Mouse (Mus musculus): ENCODE results near the gene Fam114a1. TPM values are rescaled to one million over a fixed set of nuclear protein-coding genes. Genes with fewer than 3 reads are reported as not detected.
A peak's percentile ranks its signal among the peaks of the same experiment; 100 is the strongest.

Fam114a1 gene
- polyA plus RNA-seq (2015; fragmentation: Nextera tagmentation; extraction: Ambion mirVana), result 30.5 and 31.8 TPM in 2 replicates

DNA sequence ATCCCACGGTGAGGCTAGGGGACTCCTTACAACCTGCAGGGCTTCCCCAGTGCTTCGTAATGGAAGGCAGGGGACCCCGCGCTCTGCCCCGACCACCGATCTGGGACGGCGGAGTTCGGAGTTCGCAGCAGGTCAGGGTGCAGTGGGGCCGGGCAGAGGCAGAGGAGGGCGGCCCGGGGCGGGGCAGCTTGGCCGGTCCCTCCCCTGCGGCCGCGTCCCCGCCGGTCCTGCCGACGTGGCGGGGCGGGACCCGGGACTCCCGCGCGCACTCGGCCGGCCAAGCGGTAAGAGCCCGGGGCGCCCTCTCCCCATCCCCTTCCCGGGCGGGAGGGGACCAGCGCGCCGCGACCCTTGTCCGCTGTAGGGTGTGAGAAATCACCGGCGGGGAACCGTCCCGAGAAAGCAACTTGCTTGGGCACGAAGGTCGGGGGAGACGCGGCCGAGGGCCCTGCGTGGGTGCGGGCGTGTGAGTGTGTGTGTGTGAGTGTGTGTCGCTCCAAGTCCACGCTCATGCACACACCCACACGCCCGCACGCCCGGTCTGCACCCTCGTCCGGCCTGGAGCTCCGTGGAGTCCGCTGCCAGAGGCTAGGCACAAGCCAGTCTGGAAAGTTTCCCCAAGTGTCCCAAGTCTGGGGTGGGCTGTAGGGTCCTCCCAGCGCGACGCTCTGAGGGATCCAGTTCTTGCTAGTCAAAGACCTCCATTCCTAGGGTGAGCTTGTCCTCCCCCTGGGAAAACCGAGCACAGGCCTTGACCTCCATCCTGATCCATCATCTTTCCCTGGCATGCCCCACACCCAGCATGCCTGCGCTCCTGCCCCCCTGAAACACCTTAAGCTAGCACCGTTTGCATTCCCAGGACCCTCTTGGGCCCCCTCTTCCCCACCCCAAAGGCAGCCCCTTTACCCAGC lies at the start of gene Fam114a1:
TSS of gene Fam114a1 (plus strand) at position 211 of the 911 bp plus-strand sequence.
- Histone ChIP-seq H3K9me3 (ENCODE audit: control insufficient read depth) (no peaks in the 10 kb centered on the region), H3K27me3 (replicated peaks; ENCODE audit: control insufficient read depth, insufficient read depth, low read length) (no peaks in the 10 kb centered on the region), H3K9ac (ENCODE audit: low read depth, low read length) (peak within 1 kb of the TSS; percentile 84), H3K4me1 (replicated peaks; ENCODE audit: control insufficient read depth, insufficient read depth, low read length) (no peaks in the 10 kb centered on the region), H3K4me2 (replicated peaks; ENCODE audit: low read depth) (peak within 1 kb of the TSS; percentile 82), H3K36me3 (ENCODE audit: control insufficient read depth, insufficient read depth) (no peaks in the 10 kb centered on the region), H3K27ac (ENCODE audit: low read depth, low read length) (peak within 1 kb of the TSS; percentile 81), H3K4me3 (ENCODE audit: low read depth, low read length) (peak within 1 kb of the TSS; percentile 78)
- WGBS, result 2% methylated on average over 67 of the region's 68 CpGs
- TF ChIP-seq CTCF (IDR thresholded peaks at IDR 0.05; ENCODE audit: low read depth), result no peak
- peak; percentile 91 for ATAC-seq

DNA sequence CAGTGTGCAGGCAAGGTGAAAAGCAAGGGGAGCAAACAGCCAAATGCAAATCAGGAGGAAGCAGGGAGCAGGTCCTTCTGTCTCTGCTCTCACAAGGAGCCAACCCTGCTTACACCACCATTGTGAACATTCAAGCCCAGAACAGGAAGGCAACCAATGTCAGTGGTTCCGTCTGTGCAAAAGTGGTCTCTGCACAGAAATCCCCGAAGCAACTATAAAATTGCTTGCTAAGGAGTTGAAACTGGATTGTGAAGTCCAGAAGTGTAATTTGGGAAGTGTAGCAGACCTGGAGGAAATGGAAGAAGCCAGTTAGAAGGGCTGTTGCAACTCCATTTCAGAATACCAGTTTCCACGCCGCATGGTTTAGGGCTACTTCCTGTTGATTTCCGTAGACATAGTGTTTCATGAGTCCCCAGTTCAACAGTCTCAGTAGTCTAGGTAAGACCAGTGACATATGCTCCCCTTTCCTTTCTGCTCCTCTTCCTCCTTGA lies 46.9 kb upstream of the Fam114a1 start:
- Histone ChIP-seq H3K9me3 (ENCODE audit: control insufficient read depth) (no peaks in the 10 kb centered on the region), H3K36me3 (ENCODE audit: control insufficient read depth, insufficient read depth) (no peaks in the 10 kb centered on the region), H3K4me1 (replicated peaks; ENCODE audit: control insufficient read depth, insufficient read depth, low read length) (no peaks in the 10 kb centered on the region), H3K4me3 (ENCODE audit: low read depth, low read length) (no peak overlapping the region), H3K27me3 (replicated peaks; ENCODE audit: control insufficient read depth, insufficient read depth, low read length) (no peaks in the 10 kb centered on the region), H3K4me2 (replicated peaks; ENCODE audit: low read depth) (no peak overlapping the region), H3K27ac (ENCODE audit: low read depth, low read length) (no peak overlapping the region), H3K9ac (ENCODE audit: low read depth, low read length) (no peak overlapping the region)
- 89% methylated on average over 5 of the region's 5 CpGs for WGBS
- no peak for ATAC-seq
- TF ChIP-seq CTCF (IDR thresholded peaks at IDR 0.05; ENCODE audit: low read depth), result no peak

GRCm38 (mm10) chr5:64932215-64932614 lies 37.7 kb upstream of the Fam114a1 start:
- Histone ChIP-seq H3K4me1 (replicated peaks; ENCODE audit: control insufficient read depth, insufficient read depth, low read length) (no peaks in the 10 kb centered on the region), H3K27me3 (replicated peaks; ENCODE audit: control insufficient read depth, insufficient read depth, low read length) (no peaks in the 10 kb centered on the region), H3K27ac (ENCODE audit: low read depth, low read length) (no peak overlapping the region), H3K9me3 (ENCODE audit: control insufficient read depth) (no peaks in the 10 kb centered on the region), H3K4me3 (ENCODE audit: low read depth, low read length) (no peak overlapping the region), H3K4me2 (replicated peaks; ENCODE audit: low read depth) (no peak overlapping the region), H3K36me3 (ENCODE audit: control insufficient read depth, insufficient read depth) (no peaks in the 10 kb centered on the region), H3K9ac (ENCODE audit: low read depth, low read length) (no peak overlapping the region)
- 48% methylated on average over 3 of the region's 3 CpGs for WGBS
- peak; percentile 31; the same call in 1 of the 2 replicates for ATAC-seq
- no peak for TF ChIP-seq CTCF (IDR thresholded peaks at IDR 0.05; ENCODE audit: low read depth)

- Histone ChIP-seq H3K9me3 (ENCODE audit: control insufficient read depth) (no peaks in the 10 kb centered on the region), H3K36me3 (ENCODE audit: control insufficient read depth, insufficient read depth) (no peaks in the 10 kb centered on the region), H3K4me2 (replicated peaks; ENCODE audit: low read depth) (no peak overlapping the region), H3K9ac (ENCODE audit: low read depth, low read length) (no peak overlapping the region), H3K27me3 (replicated peaks; ENCODE audit: control insufficient read depth, insufficient read depth, low read length) (no peaks in the 10 kb centered on the region), H3K4me1 (replicated peaks; ENCODE audit: control insufficient read depth, insufficient read depth, low read length) (no peaks in the 10 kb centered on the region), H3K4me3 (ENCODE audit: low read depth, low read length) (no peak overlapping the region), H3K27ac (ENCODE audit: low read depth, low read length) (no peak overlapping the region)
- no peak for ATAC-seq
- 87% methylated on average over 15 of the region's 15 CpGs for WGBS
- TF ChIP-seq CTCF (IDR thresholded peaks at IDR 0.05; ENCODE audit: low read depth), result no peak
These were observed 37.1 kb upstream of the Fam114a1 start for GRCm38 (mm10) chr5:64932775-64933174.

DNA sequence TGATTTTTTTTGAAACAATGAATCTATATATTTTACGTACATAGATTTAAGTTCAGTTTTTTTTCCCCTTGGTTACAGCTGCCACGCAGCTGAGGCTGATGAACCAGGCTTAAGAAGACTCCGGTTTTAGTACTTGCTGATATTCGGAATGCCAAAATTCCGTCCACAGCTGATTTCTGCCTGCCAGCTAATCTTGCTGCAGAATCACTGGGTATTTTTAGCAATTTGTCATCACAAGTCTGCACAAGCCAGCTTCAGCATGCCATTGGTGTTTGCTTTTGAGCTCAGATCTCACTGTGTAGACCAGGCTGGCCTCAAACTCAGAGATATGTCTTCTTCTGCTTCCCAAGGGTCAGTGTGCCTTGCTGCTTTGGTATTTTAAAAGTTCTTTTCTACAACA lies 18.4 kb upstream of the Fam114a1 start:
- Histone ChIP-seq H3K9ac (ENCODE audit: low read depth, low read length) (no peak overlapping the region), H3K36me3 (ENCODE audit: control insufficient read depth, insufficient read depth) (no peaks in the 10 kb centered on the region), H3K4me2 (replicated peaks; ENCODE audit: low read depth) (no peak overlapping the region), H3K27ac (ENCODE audit: low read depth, low read length) (no peak overlapping the region), H3K27me3 (replicated peaks; ENCODE audit: control insufficient read depth, insufficient read depth, low read length) (no peaks in the 10 kb centered on the region), H3K4me3 (ENCODE audit: low read depth, low read length) (no peak overlapping the region), H3K9me3 (ENCODE audit: control insufficient read depth) (no peaks in the 10 kb centered on the region), H3K4me1 (replicated peaks; ENCODE audit: control insufficient read depth, insufficient read depth, low read length) (no peaks in the 10 kb centered on the region)
- 85% methylated on average over 5 of the region's 5 CpGs for WGBS
- ATAC-seq, result no peak
- no peak for TF ChIP-seq CTCF (IDR thresholded peaks at IDR 0.05; ENCODE audit: low read depth)

DNA sequence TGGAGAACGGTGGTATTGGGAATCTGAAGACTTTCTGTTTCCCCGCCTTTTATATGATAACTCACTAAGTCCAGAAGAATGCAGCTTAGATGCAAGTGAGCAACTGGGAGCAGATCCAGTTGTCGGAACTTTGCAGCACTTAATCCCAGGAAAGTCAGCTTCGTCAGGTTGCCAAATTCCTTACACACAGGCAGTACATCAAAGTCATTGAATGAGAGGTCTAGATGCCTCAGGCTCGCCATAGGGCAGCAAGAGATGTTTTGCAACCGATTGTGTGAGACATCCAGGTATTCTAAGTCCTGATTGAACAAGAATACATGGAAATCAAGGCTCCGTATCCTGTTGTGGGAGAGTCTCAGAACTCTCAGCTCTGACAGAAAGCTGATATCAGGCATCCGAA lies 14.9 kb upstream of the Fam114a1 start:
- Histone ChIP-seq H3K4me1 (replicated peaks; ENCODE audit: control insufficient read depth, insufficient read depth, low read length) (no peaks in the 10 kb centered on the region), H3K4me3 (ENCODE audit: low read depth, low read length) (no peak overlapping the region), H3K36me3 (ENCODE audit: control insufficient read depth, insufficient read depth) (no peaks in the 10 kb centered on the region), H3K9me3 (ENCODE audit: control insufficient read depth) (no peaks in the 10 kb centered on the region), H3K4me2 (replicated peaks; ENCODE audit: low read depth) (no peak overlapping the region), H3K9ac (ENCODE audit: low read depth, low read length) (no peak overlapping the region), H3K27ac (ENCODE audit: low read depth, low read length) (no peak overlapping the region), H3K27me3 (replicated peaks; ENCODE audit: control insufficient read depth, insufficient read depth, low read length) (no peaks in the 10 kb centered on the region)
- WGBS, result 76% methylated on average over 8 of the region's 8 CpGs
- TF ChIP-seq CTCF (IDR thresholded peaks at IDR 0.05; ENCODE audit: low read depth), result no peak
- no peak for ATAC-seq

Data from intestine, postnatal 0 days (tissue).